Mouse (Mus musculus) embryonic fibroblast, embryonic 13.5 days (primary cell): Measurements from ENCODE around the gene Fam171a1.

Experiments used
- CTCF ChIP-seq: IDR thresholded peaks from 2 replicates; pipeline ENCODE4 v1.5.1; 2011; ENCODE audit warnings: mild to moderate bottlenecking, control low read depth, low read length, moderate library complexity, borderline replicate concordance; ENCODE audit not compliant: insufficient read depth
- POLR2A ChIP-seq: IDR thresholded peaks from 2 replicates; pipeline ENCODE4 v1.6.1; 2011; ENCODE audit warnings: low read depth, mild to moderate bottlenecking, control low read depth, low read length, moderate library complexity

DNA sequence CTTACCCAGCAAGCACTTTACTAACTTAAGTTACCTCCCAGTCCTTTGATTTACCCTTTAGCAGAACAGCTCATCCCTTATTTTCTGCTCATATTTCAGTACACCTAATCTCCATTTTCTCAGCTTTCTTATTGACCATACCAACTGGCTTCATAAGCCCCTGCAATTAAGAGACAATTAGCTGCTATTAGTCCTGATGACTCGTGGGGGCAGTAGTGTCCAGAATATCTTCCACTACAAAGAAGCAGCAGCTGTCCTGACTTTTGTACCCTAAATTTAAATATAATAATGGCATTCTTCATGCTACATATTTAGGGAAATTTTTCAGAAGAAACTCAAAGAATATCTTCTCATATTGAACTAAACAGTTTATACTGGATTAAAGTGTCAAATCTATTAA lies 24.8 kb upstream of the Fam171a1 start:
- TF ChIP-seq POLR2A (no peak), CTCF (no peak)
